In the genomic region with DNA sequence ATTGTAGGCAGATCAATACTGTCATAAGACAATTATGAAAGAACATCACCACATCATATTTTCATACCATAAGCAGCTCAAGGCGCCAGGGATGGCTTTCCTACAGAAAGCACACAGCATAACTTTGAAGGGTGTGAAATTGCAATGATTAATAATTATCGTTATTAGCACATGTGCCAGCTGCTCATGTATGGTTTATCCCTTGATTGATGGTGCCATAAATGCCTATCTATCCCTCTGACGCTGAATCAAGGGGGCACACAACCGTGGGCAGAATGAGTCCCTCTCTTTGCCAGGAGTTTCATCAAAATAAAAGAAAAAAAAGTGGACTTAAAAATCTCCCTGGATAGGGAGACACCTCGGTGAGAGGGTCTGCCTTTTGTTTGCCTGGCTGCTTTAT, we compare ENCODE assay signal across 29 mouse cellular contexts. TPM values are rescaled to one million over a fixed set of nuclear protein-coding genes. Genes with fewer than 3 reads are reported as not detected.
"Had no signal": no experiment of that assay in that cellular context is flagged by ENCODE, and none has a peak within 500 bp of the region (broad histone marks: within the 10 kb centered on the region; RNA-seq: fewer than 3 reads in every experiment).

No protein-coding gene starts in this region.

- H3K27ac ChIP-seq: kidney, postnatal 0 days; left cerebral cortex, adult 2 months; limb, embryonic 13.5 days; liver, embryonic 12.5 days; liver, embryonic 15.5 days; lung, embryonic 15.5 days; midbrain, embryonic 10.5 days; midbrain, embryonic 13.5 days; neural tube, embryonic 13.5 days had no signal

- H3K9me3 ChIP-seq: limb, embryonic 13.5 days; liver, embryonic 12.5 days; liver, embryonic 15.5 days; lung, embryonic 15.5 days; midbrain, embryonic 10.5 days had no signal

- H3K36me3 ChIP-seq: limb, embryonic 13.5 days; liver, embryonic 12.5 days; liver, embryonic 15.5 days; lung, embryonic 15.5 days; midbrain, embryonic 10.5 days; midbrain, embryonic 13.5 days; neural tube, embryonic 13.5 days had no signal

- H3K9ac ChIP-seq: limb, embryonic 13.5 days; liver, embryonic 12.5 days; liver, embryonic 15.5 days; lung, embryonic 15.5 days; midbrain, embryonic 13.5 days; neural tube, embryonic 13.5 days had no signal

- H3K4me1 ChIP-seq: limb, embryonic 13.5 days; liver, embryonic 12.5 days; liver, embryonic 15.5 days; lung, embryonic 15.5 days had no signal

- H3K27me3 ChIP-seq: limb, embryonic 13.5 days; liver, embryonic 12.5 days; liver, embryonic 15.5 days; midbrain, embryonic 13.5 days had no signal

- H3K4me3 ChIP-seq: left cerebral cortex, adult 2 months; limb, embryonic 13.5 days; liver, embryonic 12.5 days; liver, embryonic 15.5 days; lung, embryonic 15.5 days; megakaryocyte, embryonic 14.5 days; midbrain, embryonic 10.5 days; midbrain, embryonic 13.5 days; myocyte; neural tube, embryonic 13.5 days had no signal

- H3K4me2 ChIP-seq: limb, embryonic 13.5 days; liver, embryonic 12.5 days; liver, embryonic 15.5 days; lung, embryonic 15.5 days; midbrain, embryonic 13.5 days; neural tube, embryonic 13.5 days had no signal

- DNase-seq: kidney, adult 2 months; kidney, postnatal 25 days; layer of hippocampus, postnatal 36 days; liver; lung, adult 18-20 months; lung, postnatal 10 days; lung, postnatal 36 days; thymus, adult 18-20 months; thymus, postnatal 36 days had no signal

- ATAC-seq: liver, embryonic 12.5 days; midbrain, embryonic 13.5 days; midbrain, embryonic 16.5 days had no signal

RNA-seq across cellular contexts. Expression of a gene that starts 58.5 kb away (rescaled TPM):
- total RNA-seq: layer of hippocampus, adult 8-10 months; layer of hippocampus, postnatal 10 days; layer of hippocampus, postnatal 36 days; left cerebral cortex, adult 2 months; left cerebral cortex, postnatal 10 days; left cerebral cortex, postnatal 36 days; monocyte, adult 5-6 weeks had no signal
- polyA plus RNA-seq: kidney, adult 2 months; kidney, embryonic 14.5 days; kidney, postnatal 0 days; limb, embryonic 13.5 days; liver, embryonic 12.5 days; liver, embryonic 15.5 days; lung, embryonic 15.5 days; myocyte; small intestine, adult 2 months; stomach, embryonic 16.5 days had no signal
